Mouse (Mus musculus) right cerebral cortex, postnatal 14 days (tissue): Measurements from ENCODE around the gene Hbq1a.
"Not testable (repeated sequence)": the region's sequence is repeated elsewhere in the genome, so short reads cannot be mapped to it uniquely, and the experiment has no call there.

Source experiments
- DNase-seq: peaks from one replicate; pipeline ENCODE4 v3.0.0; 2022

Hbq1a gene

DNA sequence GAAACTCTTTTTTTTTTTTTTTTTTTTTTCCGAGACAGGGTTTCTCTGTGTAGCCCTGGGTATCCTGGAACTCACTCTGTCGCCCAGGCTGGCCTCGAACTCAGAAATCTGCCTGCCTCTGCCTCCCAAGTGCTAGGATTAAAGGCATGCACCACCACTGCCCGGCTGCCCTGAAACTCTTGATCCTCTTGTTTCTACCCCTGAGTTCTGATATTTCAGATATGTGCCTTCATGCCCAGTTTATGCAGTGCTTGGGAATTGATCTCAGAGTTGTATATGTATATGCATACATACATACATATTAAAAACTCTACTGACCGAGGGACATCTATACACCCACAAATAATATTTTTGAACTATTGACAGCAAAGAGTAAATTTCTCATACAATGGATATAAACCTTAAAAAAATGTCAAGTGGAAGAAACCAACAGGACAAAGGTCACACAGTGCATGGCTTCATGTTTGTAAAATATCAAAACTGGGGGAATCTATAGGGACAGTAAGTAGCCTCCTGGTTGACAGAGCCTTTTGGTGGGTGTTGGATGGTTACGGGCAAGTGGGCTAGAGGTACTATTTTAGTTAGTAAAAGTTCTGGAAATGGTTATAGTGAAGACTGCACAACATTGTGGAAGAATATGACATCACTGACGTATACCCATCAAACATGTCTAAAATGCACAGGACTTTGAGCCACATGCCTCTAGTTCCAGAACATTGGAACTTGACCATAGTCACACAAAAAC, 14.7 kb upstream of the Hbq1a start:
- no peak for DNase-seq

DNA sequence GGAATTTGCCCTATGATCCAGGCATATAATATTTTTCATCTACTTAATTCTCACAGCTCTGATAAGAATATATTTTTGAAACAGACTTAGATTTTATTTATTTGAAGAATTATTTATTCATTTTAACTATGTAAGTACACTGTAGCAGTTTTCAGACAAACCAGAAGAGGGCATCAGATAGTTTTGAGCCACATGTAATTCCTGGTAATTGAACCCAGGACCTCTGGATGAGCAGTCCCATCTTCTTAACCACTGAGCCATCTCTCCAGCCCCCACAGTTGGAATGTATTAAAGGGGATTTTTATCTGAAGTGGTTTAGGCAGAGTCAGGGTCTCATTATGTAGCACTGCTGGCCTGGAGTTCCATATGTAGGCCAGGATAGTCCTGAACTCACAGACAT, 14.0 kb upstream of the Hbq1a start:
- DNase-seq = not testable (repeated sequence)

DNA sequence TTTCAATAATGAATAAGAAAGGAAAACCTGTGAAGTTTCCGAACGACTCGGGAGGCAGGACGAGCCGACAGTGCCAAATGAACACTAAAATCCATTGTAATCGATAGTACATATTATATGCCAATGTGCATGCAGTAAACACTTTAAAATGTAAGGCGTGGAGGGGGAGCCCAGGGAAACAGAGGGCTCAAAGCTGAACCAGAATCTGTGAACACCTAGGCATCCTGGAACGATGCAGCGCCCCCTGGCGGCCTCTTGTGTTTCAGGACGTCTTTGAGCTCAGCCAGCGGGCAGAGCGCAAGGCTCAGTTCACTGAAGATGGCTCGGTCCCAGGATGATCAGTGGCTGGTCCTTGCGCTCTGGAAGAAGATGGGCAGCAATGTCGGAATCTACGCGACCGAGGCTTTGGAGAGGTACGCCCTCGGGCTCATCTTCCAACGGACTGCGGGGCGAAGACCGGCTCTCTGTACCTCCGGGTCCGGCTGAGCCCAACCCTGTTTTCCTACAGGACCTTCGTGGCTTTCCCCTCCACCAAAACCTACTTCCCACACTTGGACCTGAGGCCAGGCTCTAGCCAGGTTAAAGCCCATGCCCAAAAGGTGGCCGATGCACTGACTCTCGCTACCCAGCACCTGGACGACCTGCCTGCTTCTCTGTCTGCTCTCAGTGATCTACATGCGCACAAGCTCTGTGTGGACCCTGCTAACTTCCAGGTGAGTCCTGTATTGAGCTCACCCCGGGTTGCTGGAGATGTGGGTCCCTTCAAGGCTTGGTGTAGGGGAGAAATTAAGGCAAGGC, 13.0 kb upstream of the Hbq1a start, which contains the start of gene Hbq1b:
TSS of gene Hbq1b (plus strand) at position 271 of the 798 bp plus-strand sequence.
- peak; percentile 81 for DNase-seq

DNA sequence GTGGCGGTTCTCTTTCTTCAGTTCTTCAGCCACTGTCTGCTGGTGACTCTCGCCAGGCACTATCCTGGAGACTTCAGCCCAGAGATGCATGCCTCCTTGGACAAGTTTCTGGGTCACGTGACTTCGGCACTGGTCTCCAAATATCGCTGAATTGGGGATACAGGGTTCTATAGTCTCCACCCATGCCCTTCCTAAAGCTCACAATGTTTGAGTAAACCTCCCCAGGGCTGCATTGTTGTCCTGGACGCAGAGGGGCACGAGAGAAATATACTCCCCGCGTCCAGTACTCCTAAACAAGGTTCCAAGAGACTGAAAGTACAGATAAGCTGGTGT, 12.4 kb upstream of the Hbq1a start:
- no peak for DNase-seq

DNA sequence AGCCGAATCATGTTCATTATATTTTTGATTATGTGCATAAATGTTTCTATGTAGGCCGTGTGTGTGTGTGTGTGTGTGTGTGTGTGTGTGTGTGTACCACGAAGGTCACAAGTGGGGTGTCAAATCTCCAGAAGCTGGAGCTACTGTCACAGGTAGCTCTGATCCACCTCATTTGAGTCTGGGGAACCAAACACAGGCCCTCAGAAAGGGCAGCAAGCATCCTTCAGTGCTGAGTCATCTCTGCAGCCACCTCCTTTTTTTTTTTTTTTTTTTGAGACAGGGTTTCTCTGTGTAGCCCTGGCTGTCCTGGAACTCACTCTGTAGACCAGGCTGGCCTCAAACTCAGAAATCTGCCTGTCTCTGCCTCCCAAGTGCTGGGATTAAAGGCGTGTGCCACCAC, 7.0 kb upstream of the Hbq1a start:
- not testable (repeated sequence) for DNase-seq

DNA sequence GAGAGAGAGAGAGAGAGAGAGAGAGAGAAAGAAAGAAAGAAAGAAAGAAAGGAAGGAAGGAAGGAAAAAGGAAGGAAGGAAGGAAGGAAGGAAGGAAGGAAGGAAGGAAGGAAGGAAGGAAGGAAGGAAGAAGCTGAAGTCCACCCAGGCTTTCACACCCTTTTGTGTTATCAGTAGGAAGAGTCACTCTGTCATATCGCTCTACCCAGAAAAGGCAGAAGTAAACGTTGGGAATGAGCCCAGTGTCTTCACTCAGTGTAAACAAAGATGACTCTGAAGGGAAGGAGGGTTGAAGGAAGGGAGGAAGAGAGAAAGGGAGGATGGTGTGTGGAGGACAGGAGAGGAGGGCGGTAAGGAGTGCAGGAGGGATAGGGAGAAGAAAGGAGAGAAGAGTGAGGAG, 6.4 kb upstream of the Hbq1a start:
- not testable (repeated sequence) for DNase-seq

DNA sequence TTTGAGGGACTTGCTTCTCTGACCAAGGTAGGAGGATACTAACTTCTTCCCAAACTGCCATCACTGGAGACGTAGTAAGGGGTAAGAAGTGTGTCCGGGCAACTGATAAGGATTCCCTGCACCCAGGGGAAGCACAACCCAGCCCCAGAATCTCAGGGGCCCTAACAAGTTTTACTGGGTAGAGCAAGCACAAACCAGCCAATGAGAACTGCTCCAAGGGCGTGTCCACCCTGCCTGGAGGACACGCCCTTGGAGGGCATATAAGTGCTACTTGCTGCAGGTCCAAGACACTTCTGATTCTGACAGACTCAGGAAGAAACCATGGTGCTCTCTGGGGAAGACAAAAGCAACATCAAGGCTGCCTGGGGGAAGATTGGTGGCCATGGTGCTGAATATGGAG, 3.7 kb upstream of the Hbq1a start, which contains the start of gene Hba-a2:
TSS of gene Hba-a2 (plus strand) at position 287 of the 400 bp plus-strand sequence.
- DNase-seq = not testable (repeated sequence)

DNA sequence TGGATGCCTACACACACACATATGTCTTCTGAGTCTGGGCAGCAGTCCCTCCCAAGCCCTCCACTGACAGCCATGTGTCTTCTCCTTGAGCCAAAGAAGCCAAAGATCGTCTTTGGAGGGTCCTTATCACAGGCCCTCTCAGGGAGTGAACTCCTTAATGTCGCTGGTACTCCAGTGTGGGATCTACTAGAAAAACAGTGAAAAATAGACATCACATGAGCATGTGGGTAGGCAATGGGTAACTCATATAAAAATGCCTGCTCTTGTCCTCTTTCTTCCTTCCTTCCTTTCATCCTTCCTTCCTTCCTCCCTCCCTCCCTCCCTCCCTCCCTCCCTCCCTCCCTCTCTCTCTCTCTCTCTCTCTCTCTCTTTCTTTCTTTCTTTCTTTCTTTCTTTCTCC, 2.5 kb upstream of the Hbq1a start:
- DNase-seq = not testable (repeated sequence)

DNA sequence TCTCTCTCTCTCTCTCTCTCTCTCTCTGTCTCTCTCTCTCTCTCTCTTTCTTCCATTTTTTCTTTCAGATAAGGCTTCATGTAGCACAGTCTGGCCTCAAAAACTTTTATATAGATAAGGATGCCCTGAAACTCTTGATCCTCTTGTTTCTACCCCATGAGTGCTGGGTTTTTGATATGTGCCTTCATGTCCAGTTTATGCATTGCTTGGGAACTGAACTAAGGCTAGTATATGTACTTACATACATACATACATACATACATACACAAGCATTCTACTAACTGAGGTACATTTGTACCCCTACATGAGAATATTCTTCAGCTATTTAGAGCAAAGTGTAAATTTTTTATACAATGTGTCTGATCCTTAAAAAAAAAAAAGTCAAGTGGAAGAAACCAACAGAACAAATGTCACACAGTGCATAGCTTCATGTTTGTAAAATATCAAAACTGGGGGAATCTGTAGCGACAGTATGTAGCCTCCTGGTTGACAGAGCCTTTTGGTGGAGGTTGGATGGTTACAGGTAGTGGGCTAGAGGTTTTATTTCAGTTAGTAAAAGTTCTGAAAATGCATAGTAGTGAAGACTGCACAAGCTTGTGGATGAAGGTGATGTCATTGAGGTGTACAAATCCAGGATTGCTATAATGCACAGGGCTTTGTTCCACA, 1.9 kb upstream of the Hbq1a start:
- no peak for DNase-seq

DNA sequence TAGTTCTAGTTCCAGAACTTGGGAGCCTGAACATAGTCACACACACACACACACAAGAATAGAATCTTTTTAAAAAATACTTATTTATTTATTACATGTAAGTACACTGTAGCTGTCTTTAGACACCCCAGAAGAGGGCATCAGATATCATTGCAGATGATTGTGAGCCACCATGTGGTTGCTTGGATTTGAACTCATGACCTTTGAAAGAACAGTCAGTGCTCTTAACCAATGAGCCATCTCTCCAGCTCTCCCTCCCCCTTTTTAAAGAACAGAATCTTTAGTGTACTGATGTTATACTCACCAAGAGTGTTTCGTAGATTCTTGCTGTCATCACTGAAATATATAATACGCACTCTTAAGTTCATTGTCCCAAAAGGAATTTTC, 1.3 kb upstream of the Hbq1a start:
- DNase-seq = no peak

DNA sequence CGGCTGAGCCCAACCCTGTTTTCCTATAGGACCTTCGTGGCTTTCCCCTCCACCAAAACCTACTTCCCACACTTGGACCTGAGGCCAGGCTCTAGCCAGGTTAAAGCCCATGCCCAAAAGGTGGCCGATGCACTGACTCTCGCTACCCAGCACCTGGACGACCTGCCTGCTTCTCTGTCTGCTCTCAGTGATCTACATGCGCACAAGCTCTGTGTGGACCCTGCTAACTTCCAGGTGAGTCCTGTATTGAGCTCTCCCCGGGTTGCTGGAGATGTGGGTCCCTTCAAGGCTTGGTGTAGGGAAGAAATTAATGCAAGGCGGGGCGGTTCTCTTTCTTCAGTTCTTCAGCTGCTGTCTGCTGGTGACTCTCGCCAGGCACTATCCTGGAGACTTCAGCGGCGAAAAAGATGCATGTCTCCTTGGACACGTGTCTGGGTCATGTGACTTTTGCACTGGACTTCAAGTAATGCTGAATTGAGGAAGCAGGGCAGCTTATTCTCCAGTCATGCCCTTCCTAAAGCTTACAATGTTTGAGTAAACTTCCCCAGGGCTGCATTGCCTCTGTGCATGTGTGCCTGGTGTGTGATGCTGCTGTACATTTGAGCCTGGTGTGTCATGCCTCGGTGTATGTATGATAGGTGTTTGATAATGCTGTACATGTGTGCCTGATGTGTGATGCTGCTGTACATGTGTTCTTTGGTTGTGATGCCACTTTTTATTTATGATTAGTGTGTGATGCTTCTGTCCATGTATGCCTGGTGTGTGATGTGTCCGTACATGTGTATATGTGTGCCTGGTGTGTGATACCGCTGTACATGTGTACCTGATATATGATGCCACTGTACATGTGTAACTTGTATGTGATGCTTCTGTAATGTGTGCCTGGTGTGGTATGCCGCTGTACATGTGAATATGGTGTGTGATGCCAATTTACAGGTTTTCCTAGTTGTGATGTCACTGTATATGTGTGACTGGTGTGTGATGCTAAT, 704 bp downstream of the Hbq1a start:
- DNase-seq = no peak

DNA sequence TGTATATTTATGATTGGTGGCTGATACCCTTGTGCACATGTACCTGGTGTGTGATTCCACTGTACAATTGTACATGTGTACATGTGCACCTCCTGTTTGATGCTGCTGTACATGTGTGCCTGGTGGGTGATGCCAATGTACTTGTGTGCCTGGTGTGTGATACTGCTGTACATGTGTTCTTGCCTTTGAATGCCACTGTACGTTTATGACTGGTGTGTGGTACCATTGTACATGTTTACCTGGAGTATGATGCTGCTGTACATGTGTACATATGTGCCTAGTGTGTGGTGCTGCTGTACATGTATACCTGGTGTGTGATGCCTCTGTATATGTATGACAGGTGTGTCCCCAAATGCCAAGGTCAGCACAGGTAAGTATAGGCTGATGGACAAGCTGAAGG, 1.6 kb downstream of the Hbq1a start:
- no peak for DNase-seq

DNA sequence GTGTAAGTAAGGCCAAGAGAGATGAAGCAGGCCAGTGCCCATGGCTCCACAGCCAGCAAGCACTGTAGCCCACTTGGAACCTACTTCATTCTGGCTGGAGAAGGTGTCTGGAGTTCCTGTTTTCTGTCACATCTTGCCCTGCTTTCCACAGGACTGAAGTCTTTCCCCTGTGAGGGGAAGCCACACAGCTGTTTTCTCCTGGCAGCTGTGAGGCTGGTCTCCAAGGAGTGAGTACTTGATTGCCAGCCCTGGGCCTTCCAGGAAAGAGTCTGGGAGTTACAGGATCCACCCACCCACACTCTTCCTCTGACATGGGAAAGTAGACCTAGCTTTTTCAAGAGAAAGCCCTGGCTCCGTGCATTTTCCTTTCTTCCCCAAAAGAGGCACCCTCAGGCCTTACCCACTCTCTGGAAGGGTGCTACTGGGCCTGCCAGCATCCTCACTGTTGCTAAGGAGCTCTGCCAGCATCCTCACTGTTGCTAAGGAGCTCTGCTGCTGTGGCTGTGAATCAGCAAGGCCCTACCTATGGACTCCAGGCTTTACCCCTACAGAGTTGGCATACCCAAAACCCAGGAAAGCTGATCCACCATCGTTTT, 3.1 kb downstream of the Hbq1a start:
- peak; percentile 24 for DNase-seq

DNA sequence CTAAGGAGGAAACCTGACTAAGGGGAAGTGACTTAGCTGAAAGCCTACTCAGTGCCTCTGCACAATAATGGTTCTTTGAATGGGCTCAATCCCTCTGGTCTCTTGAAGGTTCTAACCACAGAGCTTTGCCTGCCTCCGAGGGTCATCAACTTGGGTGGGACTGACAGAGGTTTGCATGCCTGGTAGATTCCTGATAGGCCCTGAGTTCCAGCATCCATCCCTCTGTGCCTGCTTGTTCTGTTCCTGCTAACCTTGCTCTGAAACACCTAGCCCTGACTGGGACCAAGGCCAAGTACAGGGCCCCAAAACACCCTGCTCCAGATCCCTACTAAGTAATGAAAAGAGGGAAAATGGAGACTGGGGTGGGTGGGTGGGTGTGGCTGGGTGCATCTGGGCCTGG, 3.6 kb downstream of the Hbq1a start:
- no peak for DNase-seq

DNA sequence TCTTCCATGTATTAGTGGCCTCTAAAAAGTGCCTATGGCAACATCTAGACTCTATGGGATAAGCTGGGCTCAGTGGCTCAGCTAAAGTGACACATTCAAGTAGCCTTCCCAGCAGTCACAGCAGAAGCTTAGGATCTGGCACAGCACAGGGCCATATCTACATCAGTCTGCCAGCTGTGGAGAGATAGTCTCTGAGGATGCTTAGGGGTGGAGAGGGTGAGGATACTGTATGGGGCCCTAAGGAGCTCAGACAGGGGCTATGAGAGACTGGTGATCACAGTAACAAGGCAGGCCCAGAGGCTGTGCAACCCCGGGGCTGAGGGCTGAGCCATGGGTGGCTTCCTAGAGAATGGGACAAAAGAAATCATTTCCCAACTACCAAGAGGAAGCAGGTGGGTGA, 7.1 kb downstream of the Hbq1a start:
- DNase-seq = no peak

DNA sequence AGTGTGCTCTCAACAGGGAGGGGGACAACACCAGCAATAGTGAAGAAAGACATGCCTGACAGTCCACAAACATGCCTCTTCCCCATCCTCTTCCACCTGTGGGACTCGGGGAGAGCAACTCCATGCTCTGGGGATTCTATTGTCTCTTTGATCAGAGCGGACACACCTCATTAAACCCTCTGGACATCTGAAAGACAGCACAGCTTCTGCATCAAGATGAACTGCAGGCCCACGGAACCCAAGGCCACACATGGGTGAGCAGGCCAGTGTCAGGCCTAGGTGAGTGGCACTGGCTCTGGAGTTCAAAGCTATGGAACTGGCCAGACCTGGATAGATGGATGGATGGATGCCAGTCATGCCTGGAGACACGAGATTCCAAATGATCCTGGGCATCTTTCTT, 9.6 kb downstream of the Hbq1a start:
- DNase-seq = no peak

DNA sequence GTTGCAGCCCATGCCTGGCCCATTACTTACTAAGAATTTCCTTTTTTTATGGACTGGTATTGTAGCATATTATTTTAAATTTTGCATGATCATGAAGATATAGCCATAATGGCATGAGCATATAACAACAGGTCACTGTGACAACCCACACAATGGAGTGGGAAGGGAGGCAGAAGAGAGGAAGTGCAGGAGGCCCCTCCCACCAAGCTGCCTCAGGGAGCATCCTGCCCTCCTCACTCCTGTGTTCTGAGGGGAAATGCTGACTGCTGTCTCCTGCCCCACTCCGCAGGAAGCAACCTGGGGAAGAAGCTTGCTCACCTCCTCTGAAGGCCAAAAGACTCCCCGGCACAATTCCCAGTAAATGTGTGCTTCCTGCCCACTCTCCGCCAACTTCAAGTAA, 10.1 kb downstream of the Hbq1a start:
- DNase-seq = no peak

DNA sequence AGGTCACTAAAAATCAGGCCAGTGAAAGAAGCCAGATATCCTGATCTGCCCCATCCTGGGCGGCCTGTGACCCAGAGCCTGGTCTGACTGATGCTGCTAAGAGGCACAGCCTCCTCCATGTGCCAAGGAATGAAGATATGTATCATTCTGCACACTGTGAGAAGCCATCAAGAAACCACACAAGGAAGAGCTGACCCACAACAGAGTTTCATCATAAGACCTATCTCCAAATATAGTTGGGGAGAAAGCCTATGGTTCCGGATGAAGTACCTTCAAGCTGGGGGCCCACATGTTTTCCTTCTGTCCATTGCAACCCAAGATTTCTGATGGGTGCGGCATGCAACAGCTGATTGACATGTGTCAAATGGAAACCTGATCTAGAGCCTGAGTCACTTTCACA, 16.1 kb downstream of the Hbq1a start:
- no peak for DNase-seq

DNA sequence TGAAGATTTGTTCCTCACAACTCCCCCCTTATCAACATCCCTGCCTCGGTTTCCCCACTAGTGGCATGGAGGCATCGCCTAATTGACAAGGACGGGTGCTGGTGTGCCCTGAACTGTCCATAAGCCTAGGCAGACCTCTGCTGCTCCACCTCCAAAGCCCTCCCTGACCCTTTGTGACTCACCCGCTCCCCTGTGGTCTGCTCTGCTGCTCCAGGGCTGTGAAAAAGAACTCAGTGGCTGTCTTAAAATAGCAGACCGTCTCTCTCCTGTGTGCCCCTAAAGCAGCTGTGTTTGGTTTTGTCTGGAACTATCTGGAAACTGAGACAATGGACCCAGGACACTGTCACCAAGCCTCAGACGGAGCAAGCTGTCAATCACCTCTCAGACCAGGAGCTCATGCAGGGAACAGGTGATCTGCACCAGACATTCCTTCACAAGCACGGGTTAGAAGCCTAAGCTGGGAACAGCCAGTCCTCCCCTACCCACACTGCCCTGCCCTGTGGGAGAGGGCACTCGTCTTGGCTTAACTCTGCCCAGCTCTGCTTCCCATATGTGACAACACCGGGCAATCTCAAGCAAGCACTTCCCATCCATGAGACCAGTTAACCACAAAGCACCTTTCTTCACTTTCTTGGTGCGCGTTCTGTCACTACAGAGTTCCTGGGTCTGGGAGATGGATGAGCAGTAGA, 20.8 kb downstream of the Hbq1a start:
- no peak for DNase-seq

DNA sequence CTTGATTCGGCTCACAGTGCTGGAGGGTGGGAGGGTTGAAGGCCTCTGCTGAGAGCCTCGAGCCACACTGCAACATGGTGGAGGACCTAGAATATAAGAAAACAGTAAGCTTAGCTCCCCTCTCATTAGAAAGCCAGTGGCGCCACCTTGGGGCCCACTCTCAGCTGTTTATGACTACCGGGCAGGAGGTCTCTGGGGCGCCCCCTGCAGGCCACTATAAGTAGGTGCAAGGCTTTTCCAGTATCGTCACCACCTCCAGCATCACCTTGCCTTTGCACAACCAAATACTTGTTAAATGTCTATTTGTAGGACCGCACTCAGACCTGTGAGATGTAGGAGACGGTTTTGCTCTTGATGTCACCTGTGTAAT, 21.3 kb downstream of the Hbq1a start:
- peak; percentile 81 for DNase-seq

DNA sequence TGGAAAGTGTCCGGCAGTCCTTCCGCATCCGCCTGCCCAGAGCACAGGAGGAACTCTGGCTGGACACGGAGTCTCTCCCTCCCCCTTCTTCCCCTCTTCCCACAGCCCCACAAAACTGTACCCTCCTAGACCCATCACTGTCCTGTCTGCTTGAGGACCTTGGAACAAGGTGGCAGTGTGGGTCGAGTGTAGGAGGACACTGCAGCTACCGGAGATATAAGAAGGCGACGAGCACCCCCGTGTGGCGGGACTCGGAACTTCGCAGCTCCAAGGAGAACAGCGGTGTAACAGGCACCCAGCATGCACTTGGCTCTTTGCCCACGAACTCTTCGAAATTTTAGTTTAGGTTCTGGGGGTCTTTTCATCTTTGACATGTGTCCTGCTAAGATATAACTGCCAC, 24.7 kb downstream of the Hbq1a start:
- peak; percentile 90 for DNase-seq

DNA sequence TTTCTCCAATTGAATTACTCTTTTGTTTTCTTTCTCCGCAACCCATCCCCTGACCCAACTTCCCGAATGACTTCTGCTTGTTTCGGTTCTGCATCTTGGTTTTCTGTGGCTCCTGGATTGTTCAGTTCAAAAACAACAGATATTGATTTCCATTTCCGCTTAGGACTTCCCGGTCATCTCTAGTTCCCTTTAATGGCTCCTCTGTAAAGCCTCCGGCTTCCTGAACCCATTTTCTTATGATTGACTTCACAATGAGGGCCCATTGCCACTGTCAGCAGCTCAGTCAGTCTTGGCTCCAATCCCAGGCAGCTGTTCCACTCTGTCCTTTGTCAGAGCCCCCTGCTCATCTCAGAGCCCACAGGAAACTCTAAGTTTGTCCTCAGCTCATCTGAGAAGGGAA, 31.2 kb downstream of the Hbq1a start:
- DNase-seq = no peak
